Mouse (Mus musculus) kidney, embryonic 16.5 days (tissue): Measurements from ENCODE around the gene Tspan5. TPM values are rescaled to one million over a fixed set of nuclear protein-coding genes. Genes with fewer than 3 reads are reported as not detected.
A peak's percentile ranks its signal among the peaks of the same experiment; 100 is the strongest.

Source experiments
- ATAC-seq: fragments of 200-750 bp; cut with Nextera tagmentation; 2 replicates; pipeline ENCODE4 v1.8.0; 2017; ENCODE audit warnings: moderate TSS enrichment; ENCODE audit not compliant: low FRiP score, low TSS enrichment
- H3K27ac ChIP-seq: fragments of 300-500 bp; sonication (generic); 2 replicates; pipeline ENCODE4 v1.5.1; 2014; ENCODE audit warnings: low read length
- H3K27me3 ChIP-seq: fragments of 300-500 bp; sonication (generic); 2 replicates; pipeline ENCODE4 v1.6.1; 2014; ENCODE audit warnings: low read length, control low read depth, mixed read lengths; ENCODE audit not compliant: insufficient read depth
- H3K36me3 ChIP-seq: fragments of 300-500 bp; sonication (generic); 2 replicates; pipeline ENCODE4 v1.6.1; 2014; ENCODE audit warnings: low read length, control low read depth, mixed read lengths; ENCODE audit not compliant: insufficient read depth
- H3K4me1 ChIP-seq: fragments of 300-500 bp; sonication (generic); 2 replicates; pipeline ENCODE4 v1.6.1; 2014; ENCODE audit warnings: low read length, control low read depth, mixed read lengths; ENCODE audit not compliant: insufficient read depth
- H3K4me2 ChIP-seq: fragments of 300-500 bp; sonication (generic); replicated peaks from 2 replicates; pipeline ENCODE4 v1.6.1; 2014; ENCODE audit warnings: low read depth, low read length
- H3K4me3 ChIP-seq: fragments of 300-500 bp; sonication (generic); 2 replicates; pipeline ENCODE4 v1.5.1; 2014; ENCODE audit warnings: mild to moderate bottlenecking, low read length
- H3K9ac ChIP-seq: fragments of 300-500 bp; sonication (generic); replicated peaks from 2 replicates; pipeline ENCODE4 v1.6.1; 2014; ENCODE audit warnings: low read length
- H3K9me3 ChIP-seq: fragments of 300-500 bp; sonication (generic); 2 replicates; pipeline ENCODE4 v1.6.1; 2016; ENCODE audit warnings: low read length, control low read depth
- whole genome bisulfite sequencing: fragments of 180-500 bp; shearing (Covaris S2); extraction: QIAGEN DNeasy Blood & Tissue Kit; methylation state at CpG from one replicate; pipeline ENCODE4 v1.1.7; 2014; 5-methylcytosine and 5-hydroxymethylcytosine counted together
- polyA plus RNA-seq: library from polyadenylated mRNA; unstranded; fragments of >200 nt; fragmentation: Nextera tagmentation; extraction: Ambion mirVana; gene quantifications from 2 replicates; pipeline ENCODE4 v1.2.1, GENCODE M21; 2015

Gene Tspan5
- polyA plus RNA-seq, 1 experiment from 2014 or later = 22.8 TPM

- Histone ChIP-seq H3K36me3 (no peaks in the 10 kb centered on the region), H3K27me3 (no peaks in the 10 kb centered on the region), H3K4me1 (peaks cover 40% of the 10 kb centered on the region), H3K4me3 (no peak overlapping the region), H3K9ac (no peak overlapping the region), H3K9me3 (no peaks in the 10 kb centered on the region), H3K4me2 (no peak overlapping the region), H3K27ac (no peak overlapping the region)
- ATAC-seq = no peak
- WGBS = 77% methylated on average over 9 of the region's 9 CpGs
Observed at GRCm38 (mm10) chr3:138749645-138750044, 7.7 kb downstream of the Tspan5 start.

- Histone ChIP-seq H3K9ac (no peak overlapping the region), H3K9me3 (no peaks in the 10 kb centered on the region), H3K27ac (no peak overlapping the region), H3K27me3 (no peaks in the 10 kb centered on the region), H3K4me2 (no peak overlapping the region), H3K4me1 (peaks cover 26% of the 10 kb centered on the region), H3K36me3 (peaks cover 3% of the 10 kb centered on the region; the same call in 1 of the 2 replicates), H3K4me3 (no peak overlapping the region)
- ATAC-seq = 0 out of 2 replicates have a peak, but pooled peaks have one; percentile 40
- 72% methylated on average over 5 of the region's 5 CpGs for WGBS
Observed at GRCm38 (mm10) chr3:138751328-138751727, 9.3 kb downstream of the Tspan5 start.

- no peaks in the 10 kb centered on the region for H3K27me3 ChIP-seq
- no peak overlapping the region for H3K4me3 ChIP-seq
- peaks cover 3% of the 10 kb centered on the region; the same call in 1 of the 2 replicates for H3K36me3 ChIP-seq
- peaks cover 24% of the 10 kb centered on the region for H3K4me1 ChIP-seq
- H3K9me3 ChIP-seq = no peaks in the 10 kb centered on the region
- WGBS = 56% methylated on average over 5 of the region's 5 CpGs
- no peak overlapping the region for H3K9ac ChIP-seq
- H3K4me2 ChIP-seq = no peak overlapping the region
- H3K27ac ChIP-seq = no peak overlapping the region
- no peak for ATAC-seq
Observed at GRCm38 (mm10) chr3:138752056-138752455, 10.1 kb downstream of the Tspan5 start.

- Histone ChIP-seq H3K36me3 (peaks cover 3% of the 10 kb centered on the region; the same call in 1 of the 2 replicates), H3K27ac (no peak overlapping the region), H3K4me2 (0 out of 2 replicates have a peak overlapping the region, but pooled peaks have one; percentile 12), H3K4me3 (no peak overlapping the region), H3K4me1 (peaks cover 24% of the 10 kb centered on the region), H3K27me3 (no peaks in the 10 kb centered on the region), H3K9ac (no peak overlapping the region), H3K9me3 (no peaks in the 10 kb centered on the region)
- ATAC-seq = 0 out of 2 replicates have a peak, but pooled peaks have one; percentile 31
- WGBS = 30% methylated on average over 3 of the region's 3 CpGs
Observed at GRCm38 (mm10) chr3:138752769-138753168, 10.8 kb downstream of the Tspan5 start.

- 13% methylated on average over 12 of the region's 12 CpGs for WGBS
- H3K27ac ChIP-seq = no peak overlapping the region; the same call in 1 of the 2 replicates
Observed at GRCm38 (mm10) chr3:138753182-138753885, 11.3 kb downstream of the Tspan5 start.

GRCm38 (mm10) chr3:138754328-138754727, 12.3 kb downstream of the Tspan5 start:
- no peak overlapping the region for H3K4me2 ChIP-seq
- H3K27ac ChIP-seq = no peak overlapping the region
- H3K9me3 ChIP-seq = no peaks in the 10 kb centered on the region
- peaks cover 3% of the 10 kb centered on the region; the same call in 1 of the 2 replicates for H3K36me3 ChIP-seq
- no peaks in the 10 kb centered on the region for H3K27me3 ChIP-seq
- no peak for ATAC-seq
- H3K4me1 ChIP-seq = peaks cover 24% of the 10 kb centered on the region
- 84% methylated on average over 5 of the region's 5 CpGs for WGBS
- no peak overlapping the region for H3K9ac ChIP-seq
- H3K4me3 ChIP-seq = no peak overlapping the region

More at GRCm38 (mm10) chr3:138753182-138753885, 11.3 kb downstream of the Tspan5 start:
- Histone ChIP-seq H3K9ac (0 out of 2 replicates have a peak overlapping the region, but pooled peaks have one; percentile 48), H3K4me1 (peaks cover 24% of the 10 kb centered on the region), H3K27me3 (no peaks in the 10 kb centered on the region), H3K4me3 (no peak overlapping the region), H3K4me2 (peak overlapping the region; percentile 21; the same call in 1 of the 2 replicates), H3K9me3 (no peaks in the 10 kb centered on the region), H3K36me3 (peaks cover 3% of the 10 kb centered on the region; the same call in 1 of the 2 replicates)
- peak; percentile 49; the same call in 1 of the 2 replicates for ATAC-seq

GRCm38 (mm10) chr3:138757283-138757682, 15.3 kb downstream of the Tspan5 start:
- 92% methylated on average over 2 of the region's 2 CpGs for WGBS
- H3K27ac ChIP-seq = no peak overlapping the region
- no peaks in the 10 kb centered on the region for H3K27me3 ChIP-seq
- no peak overlapping the region for H3K9ac ChIP-seq
- H3K4me2 ChIP-seq = no peak overlapping the region
- H3K4me3 ChIP-seq = no peak overlapping the region
- H3K9me3 ChIP-seq = no peaks in the 10 kb centered on the region
- no peak for ATAC-seq
- peaks cover 3% of the 10 kb centered on the region; the same call in 1 of the 2 replicates for H3K36me3 ChIP-seq
- peaks cover 18% of the 10 kb centered on the region for H3K4me1 ChIP-seq

GRCm38 (mm10) chr3:138759968-138760684, 18.1 kb downstream of the Tspan5 start:
- Histone ChIP-seq H3K4me2 (no peak overlapping the region), H3K36me3 (peaks cover 3% of the 10 kb centered on the region; the same call in 1 of the 2 replicates), H3K27ac (no peak overlapping the region), H3K9ac (no peak overlapping the region), H3K4me1 (peaks cover 5% of the 10 kb centered on the region; the same call in 1 of the 2 replicates), H3K27me3 (no peaks in the 10 kb centered on the region), H3K9me3 (no peaks in the 10 kb centered on the region), H3K4me3 (no peak overlapping the region)
- ATAC-seq = no peak
- WGBS = 61% methylated on average over 9 of the region's 9 CpGs

- H3K4me1 ChIP-seq = peaks cover 5% of the 10 kb centered on the region; the same call in 1 of the 2 replicates
- no peaks in the 10 kb centered on the region for H3K9me3 ChIP-seq
- no peak for ATAC-seq
- H3K27ac ChIP-seq = no peak overlapping the region
- no peak overlapping the region for H3K9ac ChIP-seq
- H3K36me3 ChIP-seq = peaks cover 3% of the 10 kb centered on the region; the same call in 1 of the 2 replicates
- H3K27me3 ChIP-seq = no peaks in the 10 kb centered on the region
- H3K4me3 ChIP-seq = no peak overlapping the region
- H3K4me2 ChIP-seq = no peak overlapping the region
- WGBS = 57% methylated on average over 11 of the region's 11 CpGs
Observed at GRCm38 (mm10) chr3:138760685-138761119, 18.7 kb downstream of the Tspan5 start.
